Mouse (Mus musculus) megakaryocyte, embryonic 14.5 days (primary cell): ENCODE data around the gene Otud5. TPM values are rescaled to one million over a fixed set of nuclear protein-coding genes. Genes with fewer than 3 reads are reported as not detected.
A peak's percentile ranks its signal among the peaks of the same experiment; 100 is the strongest.
"Not testable (repeated sequence)": the region's sequence is repeated elsewhere in the genome, so short reads cannot be mapped to it uniquely, and the experiment has no call there.

Experiments used
- H3K27me3 ChIP-seq: replicated peaks from 2 replicates; pipeline ENCODE3; 2012; ENCODE audit warnings: inconsistent platforms
- H3K36me3 ChIP-seq: replicated peaks from 2 replicates; pipeline ENCODE3; 2012; ENCODE audit warnings: low read length, inconsistent platforms, mixed read lengths
- H3K4me1 ChIP-seq: 2 replicates; pipeline ENCODE4 v1.6.1; 2012; ENCODE audit warnings: inconsistent platforms
- H3K4me3 ChIP-seq: replicated peaks from 2 replicates; pipeline ENCODE3; 2012; ENCODE audit warnings: moderate library complexity, mild to moderate bottlenecking, inconsistent platforms
- H3K9me3 ChIP-seq: 2 replicates; pipeline ENCODE4 v1.6.1; 2012; ENCODE audit warnings: inconsistent platforms
- FLI1 ChIP-seq: IDR thresholded peaks from 2 replicates; pipeline ENCODE4 v1.6.1; 2012; ENCODE audit warnings: low read length, inconsistent platforms, mixed read lengths
- GATA1 ChIP-seq: IDR thresholded peaks from 3 replicates; pipeline ENCODE4 v1.6.1; 2012; ENCODE audit warnings: mixed read lengths, low read length, inconsistent platforms, borderline replicate concordance
- polyA plus RNA-seq: library from polyadenylated mRNA; stranded (reverse); fragments of >175 nt; gene quantifications from 2 replicates; pipeline ENCODE4 v1.2.3, GENCODE M21; 2012; ENCODE audit warnings: low replicate concordance; ENCODE audit not compliant: insufficient read depth

Gene Otud5
- polyA plus RNA-seq, 1 experiment, result 89.2 TPM

DNA sequence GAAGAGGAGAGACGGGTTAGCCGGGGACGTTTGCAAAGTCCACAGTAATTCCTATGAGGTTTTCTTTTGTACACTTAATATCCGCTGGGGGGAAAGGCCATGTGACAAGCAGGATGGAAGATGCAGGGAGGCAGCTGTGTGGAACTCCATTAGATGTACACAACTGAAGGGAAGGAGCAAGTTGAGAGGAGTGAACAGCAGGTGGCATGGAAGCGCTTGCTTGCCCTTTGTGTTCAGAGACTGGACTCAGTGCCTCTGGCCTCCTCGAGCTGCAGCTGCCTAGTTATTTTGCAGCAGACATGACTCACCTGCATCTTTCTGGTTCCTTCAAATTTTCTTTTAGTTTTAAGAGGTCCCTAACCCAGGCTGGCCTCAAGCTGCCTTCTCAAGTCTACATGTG is 69.3 kb downstream of the Otud5 start:
- Histone ChIP-seq H3K27me3 (no peaks in the 10 kb centered on the region), H3K36me3 (peaks cover 21% of the 10 kb centered on the region), H3K9me3 (peaks cover 3% of the 10 kb centered on the region; the same call in 1 of the 2 replicates), H3K4me1 (no peaks in the 10 kb centered on the region), H3K4me3 (no peak overlapping the region)
- no peak for TF ChIP-seq FLI1
- TF ChIP-seq GATA1, result no peak

DNA sequence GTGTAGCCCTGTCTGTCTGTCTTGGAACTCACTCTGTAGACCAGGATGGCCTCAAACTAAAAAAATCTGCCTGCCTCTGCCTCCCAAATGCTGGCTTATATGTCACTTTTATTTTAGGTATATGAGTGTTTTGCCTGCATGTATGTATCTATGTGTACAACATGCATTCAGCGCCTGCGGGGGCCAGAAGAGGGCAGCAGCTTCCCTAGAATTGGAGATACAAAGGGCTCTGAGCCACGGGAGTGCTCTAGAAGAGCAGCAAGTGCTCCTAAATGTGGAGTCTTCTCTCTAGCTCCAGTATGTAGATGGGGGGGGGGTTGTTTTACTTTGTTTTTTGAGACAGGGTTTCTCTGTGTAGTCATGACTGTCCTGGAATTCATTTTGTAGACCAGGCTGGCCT is 74.5 kb downstream of the Otud5 start:
- H3K36me3 ChIP-seq, result not testable (repeated sequence)

DNA sequence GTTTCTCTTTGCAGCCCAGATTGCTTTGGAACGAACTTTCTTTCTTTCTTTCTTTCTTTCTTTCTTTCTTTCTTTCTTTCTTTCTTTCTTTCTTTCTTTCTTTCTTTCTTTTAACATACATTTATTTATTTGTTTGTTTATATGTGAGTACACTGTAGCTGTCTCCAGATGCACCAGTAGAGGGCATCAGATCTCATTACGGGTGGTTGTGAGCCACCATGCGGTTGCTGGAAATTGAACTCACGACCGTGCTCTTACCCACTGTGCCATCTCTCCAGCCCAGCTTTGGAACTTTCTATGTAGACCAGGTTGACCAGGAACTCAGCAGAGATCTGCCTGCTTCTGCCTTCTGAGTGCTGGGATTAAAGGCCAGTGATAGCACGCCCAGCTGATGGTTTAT is 76.8 kb downstream of the Otud5 start:
- not testable (repeated sequence) for H3K9me3 ChIP-seq, H3K36me3 ChIP-seq, H3K4me3 ChIP-seq
- Histone ChIP-seq H3K27me3 (peaks cover 43% of the 10 kb centered on the region), H3K4me1 (peaks cover 29% of the 10 kb centered on the region)

More for the DNA sequence above, 74.5 kb downstream of the Otud5 start:
- not testable (repeated sequence) for H3K9me3 ChIP-seq, H3K4me3 ChIP-seq
- peaks cover 11% of the 10 kb centered on the region; the same call in 1 of the 2 replicates for H3K4me1 ChIP-seq
- H3K27me3 ChIP-seq, result peaks cover 20% of the 10 kb centered on the region

DNA sequence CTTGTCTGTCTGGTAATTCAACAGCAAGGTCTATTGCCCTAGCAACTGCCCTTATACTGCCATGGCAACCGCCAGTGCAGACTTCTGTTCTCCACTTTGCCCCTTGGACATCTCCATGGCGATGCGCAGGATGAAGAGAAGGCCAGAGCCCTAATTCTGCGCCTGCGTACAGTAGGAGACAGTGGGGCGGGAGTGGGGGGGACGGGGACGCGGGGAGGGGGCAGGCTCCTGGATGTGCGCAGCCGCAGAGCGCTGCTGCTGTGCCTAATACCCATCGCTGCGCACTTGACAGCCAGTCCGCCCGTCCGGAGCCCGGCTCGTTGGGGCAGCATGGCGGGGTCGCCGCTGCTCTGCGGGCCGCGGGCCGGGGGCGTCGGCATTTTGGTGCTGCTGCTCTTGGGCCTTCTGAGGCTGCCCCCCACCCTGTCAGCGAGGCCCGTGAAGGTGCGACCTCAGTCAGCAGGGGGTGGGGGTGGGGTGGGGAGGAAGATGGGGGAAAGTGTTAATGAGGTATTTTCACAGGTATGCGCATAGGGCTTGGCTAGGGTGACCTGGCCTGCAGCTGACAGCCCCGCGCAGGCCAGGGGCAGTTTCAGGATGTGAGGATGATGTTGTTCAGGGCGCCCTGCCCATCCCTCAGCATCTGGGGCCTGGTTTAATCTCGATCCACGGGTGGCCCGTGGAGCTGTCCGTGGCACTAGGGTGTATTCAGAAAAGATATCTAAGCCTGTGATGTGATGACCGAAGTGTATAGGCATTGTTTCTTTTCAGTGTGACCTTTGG is 78.6 kb downstream of the Otud5 start, which contains the start of gene Pcsk1n:
Pcsk1n (plus strand) TSS at position 222 of the 783 bp plus-strand sequence.
- H3K36me3 ChIP-seq, result no peaks in the 10 kb centered on the region
- H3K27me3 ChIP-seq, result peaks cover 60% of the 10 kb centered on the region
- H3K9me3 ChIP-seq, result peaks cover 17% of the 10 kb centered on the region
- H3K4me1 ChIP-seq, result peaks cover 32% of the 10 kb centered on the region
- TF ChIP-seq FLI1, result no peak
- no peak for TF ChIP-seq GATA1
- no peak within 1 kb of the TSS for H3K4me3 ChIP-seq

DNA sequence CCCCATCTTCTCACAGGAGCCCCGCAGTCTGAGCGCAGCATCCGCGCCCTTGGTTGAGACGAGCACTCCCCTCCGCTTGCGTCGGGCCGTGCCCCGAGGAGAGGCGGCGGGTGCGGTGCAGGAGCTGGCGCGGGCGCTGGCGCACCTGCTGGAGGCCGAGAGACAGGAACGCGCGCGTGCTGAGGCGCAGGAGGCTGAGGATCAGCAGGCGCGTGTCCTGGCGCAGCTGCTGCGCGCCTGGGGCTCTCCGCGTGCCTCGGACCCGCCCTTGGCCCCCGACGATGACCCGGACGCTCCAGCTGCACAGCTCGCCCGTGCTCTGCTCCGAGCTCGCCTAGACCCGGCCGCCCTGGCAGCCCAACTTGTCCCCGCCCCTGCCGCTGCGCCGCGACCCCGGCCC is 80.9 kb downstream of the Otud5 start:
- peaks cover 75% of the 10 kb centered on the region for H3K27me3 ChIP-seq
- TF ChIP-seq FLI1 (no peak), GATA1 (no peak)
- H3K4me3 ChIP-seq, result peak overlapping the region; percentile 86
- peaks cover 19% of the 10 kb centered on the region for H3K9me3 ChIP-seq
- peaks cover 32% of the 10 kb centered on the region for H3K4me1 ChIP-seq
- no peaks in the 10 kb centered on the region for H3K36me3 ChIP-seq

Other genes with a start within 250 kb of the Otud5 start
- 19.9 and 25.1 TPM in 2 replicates for gene Ccdc22, start 235.8 kb upstream of the Otud5 start, polyA plus RNA-seq
- gene Cacna1f, start 234.3 kb upstream of the Otud5 start, polyA plus RNA-seq, result 0.03 TPM in 1 of 2 replicates, not detected in the other
- gene Syp, start 202.9 kb upstream of the Otud5 start, polyA plus RNA-seq, result 1.4 TPM in 1 of 2 replicates, not detected in the other
- gene Prickle3, start 184.1 kb upstream of the Otud5 start, polyA plus RNA-seq, result 3.0 and 5.9 TPM in 2 replicates
- gene Plp2, start 170.0 kb upstream of the Otud5 start, polyA plus RNA-seq, result 18.5 and 29.3 TPM in 2 replicates
- not detected in 2 replicates for gene Magix, start 160.1 kb upstream of the Otud5 start, polyA plus RNA-seq
- 2.4 TPM in 1 of 2 replicates, not detected in the other for gene Gpkow, start 144.2 kb upstream of the Otud5 start, polyA plus RNA-seq
- gene Wdr45, start 127.0 kb upstream of the Otud5 start, polyA plus RNA-seq, result 8.7 and 24.6 TPM in 2 replicates
- gene Gm45208, start 119.1 kb upstream of the Otud5 start, polyA plus RNA-seq, result 12.9 TPM in 1 of 2 replicates, not detected in the other
- 28.2 and 91.3 TPM in 2 replicates for gene Praf2, start 112.9 kb upstream of the Otud5 start, polyA plus RNA-seq
- gene Ccdc120, start 90.5 kb upstream of the Otud5 start, polyA plus RNA-seq, result 8.5 and 31.6 TPM in 2 replicates
- 17.5 and 17.8 TPM in 2 replicates for gene Tfe3, start 78.8 kb upstream of the Otud5 start, polyA plus RNA-seq
- 7.5 and 16.3 TPM in 2 replicates for gene Gripap1, start 51.6 kb upstream of the Otud5 start, polyA plus RNA-seq
- gene Kcnd1, start 19.1 kb upstream of the Otud5 start, polyA plus RNA-seq, result 0.15 TPM in 1 of 2 replicates, not detected in the other
- 177 and 348 TPM in 2 replicates for gene Pim2, start 36.9 kb downstream of the Otud5 start, polyA plus RNA-seq
- 99.5 and 147 TPM in 2 replicates for gene Slc35a2, start 42.7 kb downstream of the Otud5 start, polyA plus RNA-seq
- 135 and 223 TPM in 2 replicates for gene Pqbp1, start 57.9 kb downstream of the Otud5 start, polyA plus RNA-seq
- 139 and 161 TPM in 2 replicates for gene Timm17b, start 58.0 kb downstream of the Otud5 start, polyA plus RNA-seq
- not detected in 2 replicates for gene Gm10491, start 66.5 kb downstream of the Otud5 start, polyA plus RNA-seq
- not detected in 2 replicates for gene Gm10490, start 68.2 kb downstream of the Otud5 start, polyA plus RNA-seq
- 1.4 and 3.8 TPM in 2 replicates for gene Pcsk1n, start 78.5 kb downstream of the Otud5 start, polyA plus RNA-seq
- gene Eras, start 87.2 kb downstream of the Otud5 start, polyA plus RNA-seq, result not detected in 2 replicates
- gene Hdac6, start 106.5 kb downstream of the Otud5 start, polyA plus RNA-seq, result 0.96 and 16.9 TPM in 2 replicates
- gene Gata1, start 136.7 kb downstream of the Otud5 start, polyA plus RNA-seq, result 227 and 1,046 TPM in 2 replicates
- 0.94 TPM in 1 of 2 replicates, not detected in the other for gene Glod5, start 177.1 kb downstream of the Otud5 start, polyA plus RNA-seq
- 0.99 and 3.9 TPM in 2 replicates for gene Suv39h1, start 233.4 kb downstream of the Otud5 start, polyA plus RNA-seq
- 450 and 808 TPM in 2 replicates for gene Was, start 249.1 kb downstream of the Otud5 start, polyA plus RNA-seq